Mouse (Mus musculus) neural tube, embryonic 15.5 days (tissue): ENCODE results near the gene Thada. TPM values are rescaled to one million over a fixed set of nuclear protein-coding genes. Genes with fewer than 3 reads are reported as not detected.
"Not testable (repeated sequence)": the region's sequence is repeated elsewhere in the genome, so short reads cannot be mapped to it uniquely, and the experiment has no call there.

Source experiments
- ATAC-seq: fragments of 200-750 bp; cut with Nextera tagmentation; 2 replicates; pipeline ENCODE4 v1.8.0; 2017; ENCODE audit warnings: mild to moderate bottlenecking, moderate TSS enrichment, moderate library complexity; ENCODE audit not compliant: low FRiP score
- H3K27ac ChIP-seq: fragments of 300-500 bp; sonication (generic); replicated peaks from 2 replicates; pipeline ENCODE4 v1.5.1; 2015; ENCODE audit warnings: mild to moderate bottlenecking, inconsistent platforms
- H3K27me3 ChIP-seq: fragments of 300-500 bp; sonication (generic); replicated peaks from 2 replicates; pipeline ENCODE4 v1.6.1; 2015; ENCODE audit warnings: inconsistent platforms
- H3K36me3 ChIP-seq: fragments of 300-500 bp; sonication (generic); 2 replicates; pipeline ENCODE4 v1.6.1; 2015; ENCODE audit warnings: inconsistent platforms
- H3K4me1 ChIP-seq: fragments of 300-500 bp; sonication (generic); 2 replicates; pipeline ENCODE4 v1.6.1; 2015; ENCODE audit warnings: inconsistent platforms
- H3K4me2 ChIP-seq: fragments of 300-500 bp; sonication (generic); 2 replicates; pipeline ENCODE4 v1.6.1; 2015; ENCODE audit warnings: inconsistent platforms, mild to moderate bottlenecking, moderate library complexity
- H3K4me3 ChIP-seq: fragments of 300-500 bp; sonication (generic); replicated peaks from 2 replicates; pipeline ENCODE4 v1.5.1; 2015; ENCODE audit warnings: mild to moderate bottlenecking, inconsistent platforms
- H3K9ac ChIP-seq: fragments of 300-500 bp; sonication (generic); replicated peaks from 2 replicates; pipeline ENCODE4 v1.6.1; 2015; ENCODE audit warnings: mild to moderate bottlenecking, inconsistent platforms
- H3K9me3 ChIP-seq: fragments of 300-500 bp; sonication (generic); replicated peaks from 2 replicates; pipeline ENCODE4 v1.6.1; 2016; ENCODE audit warnings: inconsistent platforms
- WGBS: fragments of 180-500 bp; shearing (Covaris S2); methylation state at CpG from one replicate; pipeline ENCODE4 v1.1.7; 2015; ENCODE audit warnings: mixed read lengths; 5-methylcytosine and 5-hydroxymethylcytosine counted together
- polyA plus RNA-seq: library from polyadenylated mRNA; unstranded; fragments of >200 nt; fragmentation: Nextera tagmentation; extraction: Ambion mirVana; gene quantifications from 2 replicates; pipeline ENCODE4 v1.2.1, GENCODE M21; 2015

Thada gene
- polyA plus RNA-seq, 1 experiment from 2014 or later, result 7.0 TPM

DNA sequence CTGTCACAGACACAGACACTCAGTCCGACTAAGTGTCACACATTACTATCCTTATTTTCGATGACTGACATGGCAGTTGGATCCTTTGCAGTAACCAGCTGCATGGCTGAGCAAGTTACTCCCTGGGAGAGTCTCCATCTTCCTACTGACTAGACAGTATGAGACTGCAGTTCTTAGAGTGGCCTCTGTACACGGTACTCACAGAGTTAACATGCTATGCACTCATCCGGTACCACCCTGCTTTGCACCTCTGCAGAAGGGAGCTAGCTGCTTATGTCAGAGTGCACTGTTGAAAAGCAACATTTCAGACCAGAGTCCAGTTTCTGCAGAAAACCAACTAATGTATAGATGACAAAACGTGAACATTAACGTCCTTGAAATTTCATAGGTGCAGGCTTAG is 222.2 kb downstream of the Thada start:
- Histone ChIP-seq H3K9me3 (no peaks in the 10 kb centered on the region), H3K4me1 (no peaks in the 10 kb centered on the region), H3K27ac (no peak overlapping the region), H3K4me2 (no peak overlapping the region), H3K27me3 (no peaks in the 10 kb centered on the region), H3K36me3 (no peaks in the 10 kb centered on the region; the same call in 1 of the 2 replicates), H3K9ac (no peak overlapping the region), H3K4me3 (no peak overlapping the region)
- no peak for ATAC-seq
- 81% methylated on average over 6 of the region's 6 CpGs for WGBS

DNA sequence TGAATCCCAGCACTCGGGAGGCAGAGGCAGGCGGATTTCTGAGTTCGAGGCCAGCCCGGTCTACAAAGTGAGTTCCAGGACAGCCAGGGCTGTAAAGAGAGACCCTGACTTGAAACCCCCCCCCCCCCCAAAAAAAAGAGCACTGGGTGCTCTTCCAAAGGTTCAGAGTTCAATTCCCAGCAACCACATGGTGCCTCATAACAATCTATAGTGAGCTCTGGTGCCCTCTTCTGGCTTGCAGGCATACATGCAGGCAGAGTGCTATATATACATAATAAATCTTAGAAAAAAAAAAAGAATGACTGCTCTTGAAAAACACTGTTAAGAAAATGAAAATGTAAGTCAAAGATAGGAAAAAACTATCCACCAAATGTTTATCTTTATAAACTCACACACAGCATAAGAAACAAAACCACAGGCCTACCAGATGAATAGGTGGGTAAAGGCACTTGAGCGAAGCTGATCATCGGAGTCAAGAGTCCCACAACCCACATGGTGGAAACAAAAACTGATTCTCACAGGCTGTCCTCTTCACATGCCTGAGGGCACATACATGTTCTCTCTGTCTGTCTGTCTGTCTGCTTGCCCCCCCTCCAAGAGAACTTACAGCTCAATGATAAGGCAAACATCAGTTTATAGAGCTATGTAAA is 224.6 kb downstream of the Thada start:
- 99% methylated on average over 6 of the region's 6 CpGs for WGBS
- no peaks in the 10 kb centered on the region for H3K9me3 ChIP-seq
- H3K27me3 ChIP-seq, result no peaks in the 10 kb centered on the region
- H3K27ac ChIP-seq, result no peak overlapping the region
- no peak overlapping the region for H3K9ac ChIP-seq
- H3K36me3 ChIP-seq, result peaks cover 2% of the 10 kb centered on the region; the same call in 1 of the 2 replicates
- no peak overlapping the region for H3K4me2 ChIP-seq
- H3K4me1 ChIP-seq, result no peaks in the 10 kb centered on the region
- H3K4me3 ChIP-seq, result no peak overlapping the region
- no peak for ATAC-seq

GRCm38 (mm10) chr17:84239679-84240292 is 226.2 kb downstream of the Thada start:
- WGBS, result 82% methylated on average over 2 of the region's 2 CpGs
- no peak for ATAC-seq
- H3K9ac ChIP-seq, result no peak overlapping the region

DNA sequence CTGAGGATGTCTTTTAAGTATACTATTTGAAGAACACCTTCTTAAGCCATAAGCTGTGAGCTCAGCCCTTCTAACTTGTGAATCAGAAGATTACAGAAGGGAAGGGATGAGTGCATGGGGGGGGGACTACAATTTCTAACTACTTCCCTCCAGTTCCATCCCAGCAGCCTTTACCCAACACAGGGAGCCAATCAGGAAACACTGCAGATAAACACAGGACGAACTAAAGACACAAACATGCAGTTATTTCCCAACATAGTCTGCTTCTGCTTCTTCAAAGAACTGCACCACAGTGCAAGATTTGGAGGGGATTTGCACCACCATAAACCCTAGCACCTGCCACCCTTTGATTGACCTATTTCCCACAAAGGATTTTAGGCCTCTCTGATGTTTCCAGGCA is 227.8 kb downstream of the Thada start:
- Histone ChIP-seq H3K4me2 (no peak overlapping the region), H3K9me3 (no peaks in the 10 kb centered on the region), H3K27ac (no peak overlapping the region), H3K9ac (no peak overlapping the region), H3K27me3 (no peaks in the 10 kb centered on the region), H3K36me3 (0 out of 2 replicates have a peak, but pooled peaks cover 2% of the 10 kb centered on the region), H3K4me3 (no peak overlapping the region), H3K4me1 (no peaks in the 10 kb centered on the region)
- 88% methylated on average over 1 of the region's 1 CpGs for WGBS
- no peak for ATAC-seq

More at GRCm38 (mm10) chr17:84239679-84240292, 226.2 kb downstream of the Thada start:
- Histone ChIP-seq H3K27me3 (no peaks in the 10 kb centered on the region), H3K4me1 (no peaks in the 10 kb centered on the region), H3K36me3 (peaks cover 2% of the 10 kb centered on the region; the same call in 1 of the 2 replicates), H3K4me3 (no peak overlapping the region), H3K4me2 (no peak overlapping the region), H3K27ac (no peak overlapping the region), H3K9me3 (no peaks in the 10 kb centered on the region)

- H3K9me3 ChIP-seq, result no peaks in the 10 kb centered on the region
- 94% methylated on average over 7 of the region's 7 CpGs for WGBS
- no peak overlapping the region for H3K4me2 ChIP-seq
These were observed 229.0 kb downstream of the Thada start for GRCm38 (mm10) chr17:84236781-84237557.

GRCm38 (mm10) chr17:84235399-84235928 is 230.5 kb downstream of the Thada start:
- 88% methylated on average over 4 of the region's 4 CpGs for WGBS
- H3K9ac ChIP-seq, result no peak overlapping the region
- no peak overlapping the region for H3K27ac ChIP-seq
- no peaks in the 10 kb centered on the region for H3K27me3 ChIP-seq
- no peak overlapping the region for H3K4me2 ChIP-seq
- no peaks in the 10 kb centered on the region for H3K9me3 ChIP-seq
- H3K4me1 ChIP-seq, result no peaks in the 10 kb centered on the region
- ATAC-seq, result no peak
- no peak overlapping the region for H3K4me3 ChIP-seq
- H3K36me3 ChIP-seq, result peaks cover 3% of the 10 kb centered on the region; the same call in 1 of the 2 replicates

More at GRCm38 (mm10) chr17:84236781-84237557, 229.0 kb downstream of the Thada start:
- Histone ChIP-seq H3K27me3 (no peaks in the 10 kb centered on the region), H3K36me3 (0 out of 2 replicates have a peak, but pooled peaks cover 2% of the 10 kb centered on the region), H3K9ac (no peak overlapping the region), H3K4me1 (no peaks in the 10 kb centered on the region), H3K4me3 (no peak overlapping the region), H3K27ac (no peak overlapping the region)
- no peak for ATAC-seq

DNA sequence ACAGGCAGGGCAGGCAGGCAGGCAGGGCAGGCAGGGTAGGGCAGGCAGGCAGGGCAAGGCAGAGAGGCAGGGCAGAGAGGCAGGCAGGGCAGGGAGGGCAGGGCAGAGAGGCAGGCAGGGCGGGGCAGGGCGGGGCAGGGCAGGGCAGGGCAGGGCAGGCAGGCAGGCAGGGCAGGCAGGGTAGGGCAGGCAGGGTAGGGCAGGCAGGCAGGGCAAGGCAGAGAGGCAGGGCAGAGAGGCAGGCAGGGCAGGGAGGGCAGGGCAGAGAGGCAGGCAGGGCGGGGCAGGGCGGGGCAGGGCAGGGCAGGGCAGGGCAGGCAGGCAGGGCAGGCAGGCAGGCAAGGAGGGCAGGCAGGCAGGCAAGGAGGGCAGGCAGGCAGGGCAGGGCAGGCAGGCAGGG is 231.2 kb downstream of the Thada start:
- not testable (repeated sequence) for H3K27ac ChIP-seq, H3K27me3 ChIP-seq, H3K9ac ChIP-seq, H3K9me3 ChIP-seq, ATAC-seq, H3K4me3 ChIP-seq, H3K4me2 ChIP-seq, H3K36me3 ChIP-seq, H3K4me1 ChIP-seq
- WGBS, result no CpG with 5 or more reads among the region's 4 CpGs

- no peak overlapping the region for H3K4me2 ChIP-seq
- no peak for ATAC-seq
- 95% methylated on average over 2 of the region's 2 CpGs for WGBS
- H3K36me3 ChIP-seq, result peaks cover 12% of the 10 kb centered on the region; the same call in 1 of the 2 replicates
- no peaks in the 10 kb centered on the region for H3K9me3 ChIP-seq
- H3K27ac ChIP-seq, result no peak overlapping the region
- H3K27me3 ChIP-seq, result no peaks in the 10 kb centered on the region
- no peaks in the 10 kb centered on the region for H3K4me1 ChIP-seq
- no peak overlapping the region for H3K9ac ChIP-seq
- no peak overlapping the region for H3K4me3 ChIP-seq
These were observed 232.2 kb downstream of the Thada start for GRCm38 (mm10) chr17:84233758-84234157.

GRCm38 (mm10) chr17:84231361-84231760 is 234.6 kb downstream of the Thada start:
- Histone ChIP-seq H3K27ac (no peak overlapping the region), H3K9ac (no peak overlapping the region), H3K9me3 (no peaks in the 10 kb centered on the region), H3K4me1 (no peaks in the 10 kb centered on the region), H3K4me2 (no peak overlapping the region), H3K36me3 (peaks cover 20% of the 10 kb centered on the region), H3K27me3 (no peaks in the 10 kb centered on the region), H3K4me3 (no peak overlapping the region)
- no peak for ATAC-seq
- WGBS, result 94% methylated on average over 2 of the region's 2 CpGs

DNA sequence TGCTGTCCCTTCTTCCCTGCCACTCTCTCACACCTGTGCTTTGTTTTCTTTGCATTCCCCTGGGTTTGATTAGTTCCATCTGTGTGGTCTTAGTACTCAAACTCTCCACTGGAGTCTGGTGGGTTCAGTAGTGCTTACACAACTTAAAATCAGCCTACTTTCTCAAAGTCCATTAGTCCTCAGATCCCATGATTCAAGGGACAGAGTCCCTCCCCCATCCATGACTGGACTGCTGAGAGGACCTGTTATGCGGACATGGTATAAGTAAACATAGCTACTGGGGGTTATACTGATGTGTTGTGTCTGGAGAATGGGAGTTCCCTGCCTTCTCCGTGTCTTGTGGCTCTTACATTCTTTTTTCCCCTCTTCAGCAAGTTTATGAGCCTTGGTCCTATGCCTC is 237.8 kb downstream of the Thada start:
- Histone ChIP-seq H3K4me1 (no peaks in the 10 kb centered on the region), H3K4me2 (no peak overlapping the region), H3K27ac (no peak overlapping the region), H3K9ac (no peak overlapping the region), H3K27me3 (no peaks in the 10 kb centered on the region), H3K9me3 (no peaks in the 10 kb centered on the region), H3K36me3 (peaks cover 36% of the 10 kb centered on the region), H3K4me3 (no peak overlapping the region)
- 85% methylated on average over 2 of the region's 2 CpGs for WGBS
- no peak for ATAC-seq

- ATAC-seq, result no peak
- Histone ChIP-seq H3K27ac (no peak overlapping the region), H3K9ac (no peak overlapping the region), H3K9me3 (no peaks in the 10 kb centered on the region), H3K27me3 (no peaks in the 10 kb centered on the region), H3K4me2 (no peak overlapping the region), H3K4me3 (no peak overlapping the region), H3K4me1 (no peaks in the 10 kb centered on the region), H3K36me3 (peaks cover 44% of the 10 kb centered on the region)
- whole genome bisulfite sequencing, result 83% methylated on average over 6 of the region's 6 CpGs
These were observed 239.3 kb downstream of the Thada start for GRCm38 (mm10) chr17:84226681-84227080.
